Mouse (Mus musculus) CH12.LX (cell line): ENCODE measurements around the gene Siah2.

Experiments used
- CTCF ChIP-seq, 2 experiments: IDR thresholded peaks in 1 of 2; conservative IDR thresholded peaks in 1 of 2; 2 replicates each; pipeline ENCODE4 v1.5.1; 2011 to 2012; ENCODE audit warnings: low read depth in 2 of 2, low read length in 2 of 2, improper control_type of control experiment in 1 of 2, inconsistent platforms in 1 of 2, mild to moderate bottlenecking in 1 of 2, moderate library complexity in 1 of 2
- EP300 ChIP-seq: IDR thresholded peaks from 2 replicates; pipeline ENCODE4 v1.6.1; 2011; ENCODE audit warnings: low read length, improper control_type of control experiment
- POLR2A ChIP-seq: IDR thresholded peaks from 2 replicates; pipeline ENCODE4 v1.6.1; 2011; ENCODE audit warnings: low read depth, mild to moderate bottlenecking, improper control_type of control experiment, low read length
- USF2 ChIP-seq: conservative IDR thresholded peaks from 2 replicates; pipeline ENCODE4 v1.6.1; 2011; ENCODE audit warnings: low read depth, low read length, improper control_type of control experiment

GRCm38 (mm10) chr3:58689721-58690120 is 2.5 kb downstream of the Siah2 start:
- TF ChIP-seq USF2, result no peak
- 0 out of 2 replicates have a peak, but pooled peaks have one; percentile 31 for TF ChIP-seq POLR2A
- no peak for TF ChIP-seq EP300
- TF ChIP-seq CTCF (conservative IDR thresholded peaks at IDR 0.05 in 1 of 2, IDR thresholded peaks at IDR 0.05 in 1 of 2; ENCODE audit: low read depth in 2 of 2, low read length in 2 of 2), result no peak
